Mouse (Mus musculus) forebrain, embryonic 14.5 days (tissue): Measurements from ENCODE around the gene Src. TPM values are rescaled to one million over a fixed set of nuclear protein-coding genes. Genes with fewer than 3 reads are reported as not detected.
A peak's percentile ranks its signal among the peaks of the same experiment; 100 is the strongest.

Source experiments
- ATAC-seq: fragments of 200-750 bp; cut with Nextera tagmentation; 2 replicates; pipeline ENCODE4 v1.8.0; 2017; ENCODE audit warnings: mild to moderate bottlenecking, moderate library complexity
- DNase-seq: peaks from one replicate; pipeline ENCODE4 v3.0.0-alpha.2; 2015; ENCODE audit warnings: low spot score
- H3K27ac ChIP-seq: fragments of 300-500 bp; sonication (generic); 2 replicates; pipeline ENCODE4 v1.5.1; 2014; ENCODE audit warnings: low read depth, mild to moderate bottlenecking, control low read depth, low read length, moderate library complexity
- H3K27me3 ChIP-seq: fragments of 300-500 bp; sonication (generic); replicated peaks from 2 replicates; pipeline ENCODE4 v1.6.1; 2014; ENCODE audit warnings: low read length, control low read depth, mixed read lengths; ENCODE audit not compliant: control insufficient read depth, insufficient read depth
- H3K36me3 ChIP-seq: fragments of 300-500 bp; sonication (generic); 2 replicates; pipeline ENCODE4 v1.6.1; 2014; ENCODE audit warnings: low read length, control low read depth; ENCODE audit not compliant: control insufficient read depth, insufficient read depth
- H3K4me1 ChIP-seq: fragments of 300-500 bp; sonication (generic); 2 replicates; pipeline ENCODE4 v1.6.1; 2014; ENCODE audit warnings: antibody characterized with exemption, low read length, control low read depth; ENCODE audit not compliant: control insufficient read depth, insufficient read depth
- H3K4me2 ChIP-seq: fragments of 300-500 bp; sonication (generic); 2 replicates; pipeline ENCODE4 v1.6.1; 2014; ENCODE audit warnings: mild to moderate bottlenecking, control low read depth, low read length
- H3K4me3 ChIP-seq: fragments of 300-500 bp; sonication (generic); 2 replicates; pipeline ENCODE4 v1.5.1; 2014; ENCODE audit warnings: low read depth, low read length, control low read depth
- H3K9ac ChIP-seq: fragments of 300-500 bp; sonication (generic); 2 replicates; pipeline ENCODE4 v1.6.1; 2014; ENCODE audit warnings: mild to moderate bottlenecking, low read length, control low read depth, moderate library complexity
- H3K9me3 ChIP-seq: fragments of 300-500 bp; sonication (generic); replicated peaks from 2 replicates; pipeline ENCODE4 v1.6.1; 2016; ENCODE audit warnings: low read length, control low read depth, mixed read lengths; ENCODE audit not compliant: control insufficient read depth
- whole genome bisulfite sequencing: fragments of 180-500 bp; shearing (Covaris S2); extraction: QIAGEN DNeasy Blood & Tissue Kit; methylation state at CpG from one replicate; pipeline ENCODE4 v1.1.7; 2014; 5-methylcytosine and 5-hydroxymethylcytosine counted together
- polyA plus RNA-seq: library from polyadenylated mRNA; unstranded; fragments of >200 nt; fragmentation: Nextera tagmentation; extraction: Ambion mirVana; gene quantifications from 2 replicates; pipeline ENCODE4 v1.2.1, GENCODE M21; 2014

Src gene
- polyA plus RNA-seq, 1 experiment from 2014 or later: 30.1 TPM

DNA sequence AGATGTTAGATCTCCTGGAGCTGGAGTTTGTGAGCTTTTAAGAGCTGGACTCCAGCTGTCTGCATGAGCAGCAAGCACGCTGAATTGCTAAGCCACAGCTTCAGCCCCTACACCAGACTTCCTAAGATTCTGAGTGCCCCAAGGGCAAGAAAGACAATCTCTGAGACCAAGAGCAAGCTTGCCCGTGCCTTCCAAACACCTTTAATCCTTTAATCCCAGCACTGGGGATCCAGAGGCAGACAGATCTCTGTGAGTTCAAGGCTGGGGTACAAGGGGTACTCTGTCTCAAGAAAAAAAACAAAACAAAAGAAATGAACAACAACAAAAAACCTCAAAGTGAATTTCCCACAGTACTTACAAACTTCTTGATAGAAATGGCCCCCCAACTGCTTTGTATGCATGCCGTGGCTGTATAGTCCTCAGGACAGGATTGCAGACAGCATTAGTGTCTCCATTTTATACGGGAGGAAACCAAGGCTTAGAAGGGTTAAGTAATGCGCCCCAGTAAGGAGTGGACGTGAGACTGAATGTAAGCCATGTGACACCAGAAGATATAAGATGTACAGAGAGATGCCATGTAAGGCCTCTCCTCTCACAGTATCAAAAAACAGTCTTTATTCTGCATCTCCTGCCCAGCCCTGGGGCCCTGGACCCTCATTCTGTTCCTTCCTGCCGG lies 68.9 kb downstream of the Src start:
- Histone ChIP-seq H3K4me3 (no peak overlapping the region), H3K9ac (peak overlapping the region; percentile 49), H3K36me3 (no peaks in the 10 kb centered on the region), H3K4me2 (no peak overlapping the region), H3K27ac (peak overlapping the region; percentile 91), H3K9me3 (no peaks in the 10 kb centered on the region), H3K4me1 (peaks cover 23% of the 10 kb centered on the region), H3K27me3 (no peaks in the 10 kb centered on the region)
- WGBS: 14% methylated on average over 7 of the region's 7 CpGs
- no peak; the same call in 1 of the 2 replicates for ATAC-seq
- DNase-seq: no peak

DNA sequence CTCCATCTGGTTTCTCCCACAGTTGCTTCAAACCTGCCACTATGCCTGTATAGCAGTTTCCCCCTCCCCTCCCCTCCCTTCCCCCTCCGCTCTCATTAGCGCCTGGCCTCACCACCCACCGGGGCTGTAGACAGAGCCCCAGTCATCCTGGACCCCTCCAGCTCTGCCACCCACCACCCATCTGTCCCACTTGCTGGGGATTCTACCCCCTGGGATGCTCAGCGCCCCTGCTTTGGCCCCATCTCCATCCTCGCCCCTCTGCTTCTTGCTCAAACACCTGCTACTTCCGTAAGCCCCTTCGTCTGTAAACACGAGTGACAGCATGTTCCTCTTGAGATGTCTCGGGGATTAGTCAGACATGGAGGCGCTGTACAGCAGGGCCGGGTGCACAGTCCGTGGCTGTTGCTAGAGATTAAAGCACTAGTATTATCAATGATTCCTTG lies 69.5 kb downstream of the Src start:
- Histone ChIP-seq H3K27ac (peak overlapping the region; percentile 91), H3K4me2 (0 out of 2 replicates have a peak overlapping the region, but pooled peaks have one; percentile 10), H3K36me3 (no peaks in the 10 kb centered on the region), H3K27me3 (no peaks in the 10 kb centered on the region), H3K9me3 (no peaks in the 10 kb centered on the region), H3K4me3 (no peak overlapping the region), H3K9ac (peak overlapping the region; percentile 49), H3K4me1 (peaks cover 17% of the 10 kb centered on the region)
- DNase-seq: peak; percentile 81
- peak; percentile 87 for ATAC-seq
- WGBS: 6% methylated on average over 12 of the region's 12 CpGs

- Histone ChIP-seq H3K27ac (no peak overlapping the region; the same call in 1 of the 2 replicates), H3K36me3 (no peaks in the 10 kb centered on the region), H3K4me2 (no peak overlapping the region), H3K9me3 (no peaks in the 10 kb centered on the region), H3K4me1 (peaks cover 8% of the 10 kb centered on the region), H3K9ac (no peak overlapping the region), H3K4me3 (no peak overlapping the region), H3K27me3 (no peaks in the 10 kb centered on the region)
- WGBS: 73% methylated on average over 3 of the region's 3 CpGs
- DNase-seq (no peak), ATAC-seq (no peak)
Measured at GRCm38 (mm10) chr2:157493240-157493639, 75.0 kb downstream of the Src start.

DNA sequence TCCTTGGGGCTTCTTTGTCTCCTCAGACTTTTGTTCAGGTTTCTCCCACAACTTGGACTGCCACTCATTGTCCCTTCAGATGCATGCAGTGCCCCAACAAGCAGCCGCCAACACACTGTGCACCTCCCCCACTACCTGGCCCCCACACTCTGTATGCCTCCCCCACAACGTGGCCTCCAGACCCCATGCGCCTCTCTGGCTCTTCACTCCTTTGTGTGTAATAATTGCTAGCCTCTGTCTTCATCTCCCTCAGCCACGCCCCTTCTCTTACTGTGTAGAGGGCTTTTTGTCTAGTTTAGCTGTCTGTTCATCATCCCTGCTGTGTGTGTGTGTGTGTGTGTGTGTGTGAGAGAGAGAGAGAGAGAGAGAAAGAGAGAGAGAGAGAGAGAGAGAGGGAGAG lies 80.3 kb downstream of the Src start:
- Histone ChIP-seq H3K9me3 (no peaks in the 10 kb centered on the region), H3K36me3 (no peaks in the 10 kb centered on the region), H3K27ac (peak overlapping the region; percentile 85), H3K4me1 (peaks cover 16% of the 10 kb centered on the region), H3K4me3 (no peak overlapping the region), H3K4me2 (no peak overlapping the region), H3K27me3 (no peaks in the 10 kb centered on the region), H3K9ac (peak overlapping the region; percentile 21; the same call in 1 of the 2 replicates)
- DNase-seq (peak; percentile 83), ATAC-seq (peak; percentile 86)
- WGBS: 8% methylated on average over 4 of the region's 4 CpGs

DNA sequence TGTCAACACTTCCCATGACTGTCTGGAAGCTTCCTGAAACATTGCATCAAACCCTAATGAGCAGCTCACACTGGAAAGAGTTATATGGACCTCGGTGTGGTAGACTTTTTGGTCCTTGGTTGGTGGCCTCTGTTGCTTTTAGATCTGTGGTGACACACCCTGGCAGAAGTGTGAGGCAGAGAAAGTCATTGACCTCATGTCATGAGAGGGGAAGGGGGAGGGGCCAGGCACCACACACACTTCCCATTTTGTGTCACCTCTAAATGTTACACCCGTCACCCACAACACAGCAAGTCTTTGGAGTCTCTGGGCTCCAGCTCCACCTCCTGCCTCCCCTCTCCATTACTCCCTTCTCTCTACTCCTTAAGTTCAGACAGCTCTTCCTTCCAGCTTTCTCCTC lies 82.1 kb downstream of the Src start:
- no peaks in the 10 kb centered on the region for H3K27me3 ChIP-seq
- 96% methylated on average over 2 of the region's 2 CpGs for WGBS
- H3K9me3 ChIP-seq: no peaks in the 10 kb centered on the region
- no peak for DNase-seq
- H3K4me1 ChIP-seq: peaks cover 16% of the 10 kb centered on the region
- H3K4me3 ChIP-seq: no peak overlapping the region
- ATAC-seq: no peak
- no peaks in the 10 kb centered on the region for H3K36me3 ChIP-seq
- no peak overlapping the region for H3K4me2 ChIP-seq
- H3K27ac ChIP-seq: no peak overlapping the region
- no peak overlapping the region for H3K9ac ChIP-seq

DNA sequence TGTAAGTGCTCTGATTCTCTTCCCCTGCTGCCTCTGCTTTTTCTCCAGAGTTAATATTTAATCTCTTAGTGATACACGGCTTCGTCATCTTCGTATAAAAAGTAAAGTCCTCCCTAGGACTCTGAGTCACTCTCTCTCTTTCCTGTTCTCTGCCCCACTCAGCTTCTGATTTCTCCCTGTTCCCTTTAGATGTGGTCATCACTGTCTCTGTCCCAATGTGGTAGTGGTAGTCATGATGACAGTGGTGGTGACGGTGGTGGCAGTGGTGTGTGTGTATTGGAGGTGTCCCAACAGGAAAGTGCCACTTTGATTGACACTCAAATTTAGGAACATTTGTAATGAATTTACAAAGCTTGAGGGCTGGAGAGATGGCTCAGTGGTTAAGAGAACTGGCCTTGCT lies 83.1 kb downstream of the Src start:
- DNase-seq (no peak), ATAC-seq (no peak)
- H3K9me3 ChIP-seq: no peaks in the 10 kb centered on the region
- H3K36me3 ChIP-seq: no peaks in the 10 kb centered on the region
- no peak overlapping the region for H3K4me3 ChIP-seq
- H3K4me1 ChIP-seq: peaks cover 16% of the 10 kb centered on the region
- WGBS: 88% methylated on average over 4 of the region's 4 CpGs
- no peak overlapping the region for H3K9ac ChIP-seq
- H3K4me2 ChIP-seq: no peak overlapping the region
- no peaks in the 10 kb centered on the region for H3K27me3 ChIP-seq
- H3K27ac ChIP-seq: no peak overlapping the region

DNA sequence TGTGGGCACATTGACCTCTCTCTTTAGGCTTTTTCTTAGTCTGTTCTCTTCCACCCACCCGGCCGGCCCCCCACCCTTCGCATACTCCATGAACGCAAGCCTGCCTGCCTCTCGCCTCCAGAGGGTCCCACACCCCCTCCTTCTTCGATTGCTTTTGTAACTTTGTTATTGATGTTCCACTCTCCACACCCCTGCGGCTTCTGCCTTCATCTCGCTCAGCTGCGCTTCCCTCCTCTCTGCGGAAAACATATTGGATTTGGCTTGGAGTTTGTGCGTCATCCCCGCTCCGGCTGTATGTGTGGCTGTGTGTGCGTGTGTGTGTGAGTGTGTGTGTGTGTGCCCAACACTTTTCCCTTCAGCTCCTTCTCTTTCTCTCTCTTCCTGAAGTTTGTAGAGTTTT lies 88.5 kb downstream of the Src start:
- peak; percentile 65 for DNase-seq
- Histone ChIP-seq H3K36me3 (no peaks in the 10 kb centered on the region), H3K4me1 (peaks cover 7% of the 10 kb centered on the region), H3K9me3 (no peaks in the 10 kb centered on the region), H3K9ac (no peak overlapping the region), H3K27me3 (no peaks in the 10 kb centered on the region), H3K4me2 (no peak overlapping the region), H3K4me3 (no peak overlapping the region), H3K27ac (no peak overlapping the region)
- ATAC-seq: peak; percentile 30; the same call in 1 of the 2 replicates
- 34% methylated on average over 14 of the region's 14 CpGs for WGBS

- peaks cover 16% of the 10 kb centered on the region for H3K4me1 ChIP-seq
- WGBS: 81% methylated on average over 5 of the region's 5 CpGs
- H3K4me2 ChIP-seq: no peak overlapping the region
- H3K27me3 ChIP-seq: no peaks in the 10 kb centered on the region
- DNase-seq: no peak
- no peak for ATAC-seq
- no peak overlapping the region for H3K4me3 ChIP-seq
- H3K9ac ChIP-seq: no peak overlapping the region
- no peaks in the 10 kb centered on the region for H3K36me3 ChIP-seq
- H3K9me3 ChIP-seq: no peaks in the 10 kb centered on the region
- no peak overlapping the region; the same call in 1 of the 2 replicates for H3K27ac ChIP-seq
Measured at GRCm38 (mm10) chr2:157509182-157509581, 90.9 kb downstream of the Src start.

GRCm38 (mm10) chr2:157510031-157510430 lies 91.8 kb downstream of the Src start:
- Histone ChIP-seq H3K4me2 (no peak overlapping the region), H3K4me1 (peaks cover 19% of the 10 kb centered on the region), H3K4me3 (no peak overlapping the region), H3K9me3 (no peaks in the 10 kb centered on the region), H3K9ac (no peak overlapping the region), H3K36me3 (no peaks in the 10 kb centered on the region), H3K27ac (no peak overlapping the region), H3K27me3 (no peaks in the 10 kb centered on the region)
- DNase-seq (no peak), ATAC-seq (no peak)
- 56% methylated on average over 4 of the region's 4 CpGs for WGBS
